Mouse (Mus musculus) liver, embryonic 18 days (tissue): ENCODE results near the gene Scn3a. TPM values are rescaled to one million over a fixed set of nuclear protein-coding genes. Genes with fewer than 3 reads are reported as not detected.

Experiments
- polyA plus RNA-seq: library from polyadenylated mRNA; depleted of rRNA; stranded (reverse); fragments of >200 nt; gene quantifications from 2 replicates; pipeline ENCODE4 v1.2.3, GENCODE M21; 2012; rRNA removed

The Scn3a gene
- polyA plus RNA-seq: 0.09 and 0.16 TPM in 2 replicates

DNA sequence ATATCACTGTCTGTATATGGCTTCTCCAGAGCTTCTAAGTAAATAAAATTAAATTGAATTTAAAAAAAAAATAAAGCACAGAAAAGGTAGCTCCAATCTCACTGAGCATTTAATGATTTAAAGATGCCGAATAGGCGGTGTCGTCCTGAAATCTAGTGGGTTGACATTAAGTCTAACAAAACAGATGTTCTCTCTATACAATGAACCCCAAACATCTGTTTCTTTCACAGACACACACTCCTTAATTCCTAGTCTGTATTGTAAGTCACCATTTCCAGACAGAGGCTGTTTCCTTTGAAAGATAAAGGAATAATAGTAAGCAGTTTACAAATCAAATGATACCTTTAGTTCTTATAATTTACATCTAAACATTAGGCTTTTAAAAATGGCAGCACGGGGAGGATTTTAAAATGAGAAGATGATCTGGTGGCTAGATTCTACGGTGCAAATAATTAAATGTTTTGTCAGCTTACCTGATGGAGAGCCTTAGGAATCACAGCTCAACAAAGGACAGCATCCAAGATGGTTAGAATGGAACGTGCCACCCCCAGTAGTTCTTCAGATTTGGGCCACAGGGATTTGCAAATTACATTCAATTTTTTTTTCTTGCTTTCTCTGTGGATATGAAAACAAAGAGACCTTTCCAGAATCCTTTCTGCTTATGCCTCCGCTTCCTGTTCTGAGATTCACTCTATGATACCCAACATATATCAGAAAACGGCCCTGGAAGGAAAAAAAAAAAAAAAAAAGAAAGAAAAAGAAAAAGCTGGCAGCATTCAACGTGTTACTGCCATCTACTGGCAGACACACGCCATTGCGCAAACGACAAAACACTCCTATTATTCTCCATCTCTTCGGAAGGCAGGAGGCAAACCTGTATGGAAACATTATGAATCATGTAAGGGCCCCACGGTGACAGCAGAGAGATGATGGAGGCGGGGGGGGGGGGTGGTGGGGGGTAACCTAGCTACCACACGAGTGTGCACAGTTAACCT lies at the start of gene Scn3a:
TSS of gene Scn3a (minus strand) at position 835 of the 995 bp plus-strand sequence.

Other genes with a start within 250 kb of the Scn3a start
- 0.04 and 0.09 TPM in 2 replicates for gene Slc38a11, start 203.6 kb downstream of the Scn3a start, polyA plus RNA-seq
- gene Scn2a, start 53.1 kb upstream of the Scn3a start, polyA plus RNA-seq: 0.05 and 0.13 TPM in 2 replicates